Mouse (Mus musculus) kidney, adult 2 months (tissue): ENCODE data around the gene Mks1.

Source experiments
- CTCF ChIP-seq: fragments of 200-500 bp; conservative IDR thresholded peaks from 2 replicates; pipeline ENCODE4 v1.5.1; 2011; ENCODE audit warnings: low read depth, mild to moderate bottlenecking, control low read depth, low read length, moderate library complexity, mixed read lengths; ENCODE audit not compliant: insufficient read depth, insufficient read length
- POLR2A ChIP-seq: fragments of 200-500 bp; IDR thresholded peaks from one replicate; pipeline ENCODE4 v1.6.1; 2011; ENCODE audit warnings: low read depth, low read length, control low read depth

- no peak for TF ChIP-seq CTCF
- no peak for TF ChIP-seq POLR2A
These were observed 41.6 kb upstream of the Mks1 start for GRCm38 (mm10) chr11:87811396-87811795.
